Mouse (Mus musculus) intestine, embryonic 16.5 days (tissue): ENCODE data around the gene Creb3l1. TPM values are rescaled to one million over a fixed set of nuclear protein-coding genes. Genes with fewer than 3 reads are reported as not detected.

Source experiments
- ATAC-seq: fragments of 200-750 bp; cut with Nextera tagmentation; 2 replicates; pipeline ENCODE4 v1.8.0; 2017; ENCODE audit warnings: moderate TSS enrichment, moderate library complexity
- H3K27ac ChIP-seq: fragments of 300-500 bp; sonication (generic); 2 replicates; pipeline ENCODE4 v1.5.1; 2014; ENCODE audit warnings: mild to moderate bottlenecking, low read length
- H3K27me3 ChIP-seq: fragments of 300-500 bp; sonication (generic); replicated peaks from 2 replicates; pipeline ENCODE4 v1.6.1; 2014; ENCODE audit warnings: low read length, control low read depth, mixed read lengths; ENCODE audit not compliant: control insufficient read depth, insufficient read depth
- H3K36me3 ChIP-seq: fragments of 300-500 bp; sonication (generic); 2 replicates; pipeline ENCODE4 v1.6.1; 2014; ENCODE audit warnings: low read length, control low read depth; ENCODE audit not compliant: control insufficient read depth, insufficient read depth
- H3K4me1 ChIP-seq: fragments of 300-500 bp; sonication (generic); 2 replicates; pipeline ENCODE4 v1.6.1; 2014; ENCODE audit warnings: low read length, control low read depth, mixed read lengths; ENCODE audit not compliant: control insufficient read depth, insufficient read depth
- H3K4me2 ChIP-seq: fragments of 300-500 bp; sonication (generic); 2 replicates; pipeline ENCODE4 v1.6.1; 2014; ENCODE audit warnings: low read depth, low read length, control low read depth
- H3K4me3 ChIP-seq: fragments of 300-500 bp; sonication (generic); 2 replicates; pipeline ENCODE4 v1.5.1; 2014; ENCODE audit warnings: mild to moderate bottlenecking, low read length
- H3K9ac ChIP-seq: fragments of 300-500 bp; sonication (generic); 2 replicates; pipeline ENCODE4 v1.6.1; 2014; ENCODE audit warnings: low read depth, low read length
- H3K9me3 ChIP-seq: fragments of 300-500 bp; sonication (generic); 2 replicates; pipeline ENCODE4 v1.6.1; 2016; ENCODE audit warnings: low read length, control low read depth; ENCODE audit not compliant: control insufficient read depth
- WGBS: fragments of 180-500 bp; shearing (Covaris S2); extraction: QIAGEN DNeasy Blood & Tissue Kit; methylation state at CpG from one replicate; pipeline ENCODE4 v1.1.7; 2014; 5-methylcytosine and 5-hydroxymethylcytosine counted together
- polyA plus RNA-seq: library from polyadenylated mRNA; unstranded; fragments of >200 nt; fragmentation: Nextera tagmentation; extraction: Ambion mirVana; gene quantifications from 2 replicates; pipeline ENCODE4 v1.2.1, GENCODE M21; 2015

The Creb3l1 gene
- polyA plus RNA-seq, 1 experiment from 2014 or later = 16.6 TPM

DNA sequence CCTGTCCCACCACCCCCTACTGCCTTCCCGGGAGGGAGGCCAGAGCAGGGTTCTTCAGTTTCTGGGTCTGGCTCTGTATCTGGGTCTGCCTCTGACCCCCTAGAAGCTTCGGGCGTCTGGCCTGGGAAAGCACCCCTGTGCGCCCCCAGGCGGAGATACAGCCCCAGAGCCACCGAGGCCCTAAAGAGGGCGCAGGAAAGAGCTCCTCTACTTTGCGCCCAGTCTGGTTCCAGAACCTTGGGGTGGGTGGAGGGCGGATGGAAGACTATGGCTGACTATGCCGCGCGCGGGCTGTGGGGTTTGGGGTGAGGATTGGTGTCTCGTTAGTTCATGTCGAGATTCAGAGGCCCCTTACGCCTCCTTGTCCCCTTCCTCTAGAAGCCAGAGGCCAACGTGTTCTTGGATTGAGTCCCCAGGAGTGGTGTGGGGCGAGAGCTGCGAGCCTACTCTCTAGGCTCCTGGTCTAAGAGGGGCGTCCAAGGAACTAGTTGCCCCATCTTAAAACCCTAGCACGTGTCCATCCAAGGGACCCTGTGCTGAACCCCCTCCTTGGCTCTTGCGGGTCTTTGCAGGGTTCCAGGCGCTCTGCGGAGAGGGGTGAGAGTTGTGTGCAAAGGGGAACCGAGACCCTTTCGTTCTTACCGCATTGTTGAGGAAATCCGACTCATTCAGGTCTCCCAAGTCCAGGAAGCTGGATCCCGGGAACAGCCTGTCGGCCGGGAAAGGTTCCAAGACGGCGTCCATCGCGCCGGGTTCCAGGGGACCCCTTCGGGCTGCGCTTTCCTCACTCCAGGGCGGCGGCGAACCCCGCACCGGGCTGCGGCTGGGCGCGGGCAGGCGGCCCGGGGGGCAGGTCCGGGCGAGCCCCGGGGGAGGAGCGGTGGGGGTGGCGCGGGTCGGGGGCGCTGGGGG, 684 bp downstream of the Creb3l1 start:
- peak overlapping the region; percentile 79 for H3K9ac ChIP-seq
- H3K36me3 ChIP-seq = no peaks in the 10 kb centered on the region
- ATAC-seq = peak; percentile 52
- peak overlapping the region; percentile 98 for H3K4me2 ChIP-seq
- H3K27me3 ChIP-seq = no peaks in the 10 kb centered on the region
- WGBS = 4% methylated on average over 50 of the region's 56 CpGs
- H3K27ac ChIP-seq = peak overlapping the region; percentile 75
- no peaks in the 10 kb centered on the region for H3K9me3 ChIP-seq
- H3K4me3 ChIP-seq = peak overlapping the region; percentile 76
- peaks cover 30% of the 10 kb centered on the region for H3K4me1 ChIP-seq

DNA sequence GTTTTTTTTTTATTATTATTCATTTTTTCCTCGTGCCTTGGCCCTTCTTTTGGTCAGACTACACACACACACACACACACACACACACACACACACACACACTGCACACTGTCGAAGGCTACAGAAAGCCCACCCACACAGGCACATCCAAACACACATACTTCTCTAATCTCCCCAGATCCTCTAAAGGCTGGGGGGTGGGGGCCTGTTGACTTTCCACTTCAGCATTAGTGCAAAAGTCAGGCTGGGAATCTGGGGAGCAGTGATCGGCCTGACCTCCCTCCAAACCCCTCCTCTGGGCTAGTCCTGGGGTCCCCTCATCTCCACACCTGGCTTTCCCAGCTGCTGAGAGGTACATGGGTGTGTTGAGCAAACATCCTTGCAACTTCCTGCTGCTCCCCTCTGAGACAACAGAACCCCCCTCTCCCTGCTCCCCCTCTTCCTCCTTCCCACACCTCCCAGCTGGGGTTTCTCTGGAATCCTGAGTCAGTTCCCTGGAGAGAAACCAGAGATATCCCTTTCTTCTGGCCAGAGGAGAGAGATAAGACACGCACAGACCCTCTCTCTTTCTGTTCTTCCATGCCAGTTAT, 3.5 kb downstream of the Creb3l1 start:
- no peaks in the 10 kb centered on the region for H3K9me3 ChIP-seq
- H3K9ac ChIP-seq = peak overlapping the region; percentile 44; the same call in 1 of the 2 replicates
- no peaks in the 10 kb centered on the region for H3K27me3 ChIP-seq
- H3K4me1 ChIP-seq = peaks cover 43% of the 10 kb centered on the region
- H3K4me2 ChIP-seq = peak overlapping the region; percentile 40
- WGBS = 28% methylated on average over 4 of the region's 4 CpGs
- no peaks in the 10 kb centered on the region for H3K36me3 ChIP-seq
- peak; percentile 47 for ATAC-seq
- H3K4me3 ChIP-seq = peak overlapping the region; percentile 12
- H3K27ac ChIP-seq = peak overlapping the region; percentile 77

DNA sequence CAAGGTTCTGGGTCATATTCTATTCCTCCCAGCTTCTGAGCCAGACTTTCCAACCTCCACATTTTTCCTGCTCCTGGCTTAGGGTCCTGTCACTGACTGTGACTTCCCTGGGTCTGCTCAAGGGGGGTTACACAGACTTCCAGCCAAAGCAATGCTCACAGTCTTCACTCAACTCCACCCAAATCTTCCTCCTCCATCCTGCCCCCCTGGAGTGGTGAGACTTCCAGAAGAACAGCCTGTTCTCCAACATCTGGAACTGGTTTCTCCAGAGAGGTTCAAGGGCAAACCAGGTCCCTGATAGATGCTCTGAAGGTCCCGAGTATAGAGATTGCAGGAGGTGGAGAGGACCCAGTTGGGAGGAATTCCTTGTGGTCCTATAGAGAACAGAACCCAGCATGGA, 6.9 kb downstream of the Creb3l1 start:
- Histone ChIP-seq H3K9ac (no peak overlapping the region), H3K4me3 (no peak overlapping the region), H3K27me3 (no peaks in the 10 kb centered on the region), H3K9me3 (no peaks in the 10 kb centered on the region), H3K4me2 (no peak overlapping the region), H3K27ac (peak overlapping the region; percentile 81), H3K4me1 (peaks cover 49% of the 10 kb centered on the region), H3K36me3 (no peaks in the 10 kb centered on the region)
- no peak for ATAC-seq
- WGBS = 56% methylated on average over 1 of the region's 1 CpGs

DNA sequence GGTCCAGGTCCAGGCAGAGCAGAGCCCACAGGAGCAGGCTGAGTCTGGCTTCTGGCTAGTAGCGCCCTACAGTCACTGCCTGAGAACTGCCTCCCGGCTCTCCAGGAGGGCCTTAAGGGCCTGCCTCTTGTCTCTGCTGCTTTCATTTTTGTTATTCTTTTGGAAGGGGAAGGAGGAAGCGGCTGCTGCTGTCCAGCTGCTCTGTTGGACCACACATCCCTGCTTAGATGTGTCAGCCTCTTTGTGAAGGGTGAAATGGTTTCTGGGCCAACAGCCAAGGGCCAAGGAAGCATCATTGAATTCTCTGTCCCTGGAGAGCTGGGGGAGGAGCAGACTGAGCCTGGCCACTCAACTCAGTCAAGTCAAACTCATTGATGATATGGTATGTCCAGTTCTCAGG, 7.3 kb downstream of the Creb3l1 start:
- H3K36me3 ChIP-seq = no peaks in the 10 kb centered on the region
- no peak overlapping the region for H3K4me3 ChIP-seq
- H3K9me3 ChIP-seq = no peaks in the 10 kb centered on the region
- 32% methylated on average over 3 of the region's 3 CpGs for WGBS
- no peak overlapping the region for H3K9ac ChIP-seq
- peak; percentile 45 for ATAC-seq
- peak overlapping the region; percentile 81 for H3K27ac ChIP-seq
- no peaks in the 10 kb centered on the region for H3K27me3 ChIP-seq
- peaks cover 53% of the 10 kb centered on the region for H3K4me1 ChIP-seq
- H3K4me2 ChIP-seq = peak overlapping the region; percentile 4; the same call in 1 of the 2 replicates

DNA sequence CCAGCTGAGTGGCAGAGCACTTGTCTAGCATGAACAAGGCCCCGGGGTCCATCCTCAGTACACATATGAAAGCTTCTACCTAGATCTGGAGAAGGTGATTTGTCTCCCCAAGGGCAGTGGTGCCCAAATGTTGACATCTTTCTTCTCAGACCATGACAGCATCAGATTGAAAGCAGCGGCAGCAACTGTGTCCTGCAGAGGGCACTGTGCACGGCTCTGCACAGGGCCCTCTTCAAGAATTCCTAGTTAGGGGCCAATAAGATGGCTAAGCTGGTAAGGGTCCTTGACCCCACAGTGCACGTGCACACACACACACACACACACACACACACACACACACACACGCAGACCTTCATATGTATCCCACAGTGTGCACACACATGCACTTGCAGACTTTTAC, 9.4 kb downstream of the Creb3l1 start:
- Histone ChIP-seq H3K27me3 (no peaks in the 10 kb centered on the region), H3K9ac (no peak overlapping the region), H3K36me3 (no peaks in the 10 kb centered on the region), H3K4me2 (no peak overlapping the region), H3K9me3 (no peaks in the 10 kb centered on the region), H3K4me1 (peaks cover 43% of the 10 kb centered on the region), H3K27ac (no peak overlapping the region), H3K4me3 (no peak overlapping the region)
- ATAC-seq = no peak
- WGBS = 88% methylated on average over 5 of the region's 5 CpGs

DNA sequence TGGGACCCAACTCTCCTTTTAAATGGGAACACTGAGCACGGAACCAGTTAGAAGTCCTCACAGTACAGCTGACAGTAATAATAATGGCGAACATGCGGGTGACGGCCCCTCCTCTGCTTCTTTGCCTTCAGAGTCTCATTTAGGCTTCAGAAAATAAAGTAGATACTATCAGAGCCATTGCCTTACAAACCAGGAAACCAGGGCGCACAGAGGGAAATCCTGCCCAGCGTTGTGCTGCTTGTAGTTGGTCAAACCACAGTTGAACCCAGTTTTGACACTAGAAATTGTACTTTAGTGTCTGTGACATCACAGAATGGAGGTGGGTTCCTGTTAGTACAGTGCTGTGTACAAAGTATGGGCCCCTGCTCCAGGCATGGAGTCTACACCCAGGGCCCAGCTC, 10.1 kb downstream of the Creb3l1 start:
- no peaks in the 10 kb centered on the region for H3K36me3 ChIP-seq
- H3K9me3 ChIP-seq = no peaks in the 10 kb centered on the region
- no peak overlapping the region for H3K4me3 ChIP-seq
- peaks cover 37% of the 10 kb centered on the region for H3K4me1 ChIP-seq
- H3K9ac ChIP-seq = no peak overlapping the region
- WGBS = 90% methylated on average over 6 of the region's 6 CpGs
- no peak for ATAC-seq
- no peak overlapping the region for H3K4me2 ChIP-seq
- no peak overlapping the region for H3K27ac ChIP-seq
- H3K27me3 ChIP-seq = no peaks in the 10 kb centered on the region

DNA sequence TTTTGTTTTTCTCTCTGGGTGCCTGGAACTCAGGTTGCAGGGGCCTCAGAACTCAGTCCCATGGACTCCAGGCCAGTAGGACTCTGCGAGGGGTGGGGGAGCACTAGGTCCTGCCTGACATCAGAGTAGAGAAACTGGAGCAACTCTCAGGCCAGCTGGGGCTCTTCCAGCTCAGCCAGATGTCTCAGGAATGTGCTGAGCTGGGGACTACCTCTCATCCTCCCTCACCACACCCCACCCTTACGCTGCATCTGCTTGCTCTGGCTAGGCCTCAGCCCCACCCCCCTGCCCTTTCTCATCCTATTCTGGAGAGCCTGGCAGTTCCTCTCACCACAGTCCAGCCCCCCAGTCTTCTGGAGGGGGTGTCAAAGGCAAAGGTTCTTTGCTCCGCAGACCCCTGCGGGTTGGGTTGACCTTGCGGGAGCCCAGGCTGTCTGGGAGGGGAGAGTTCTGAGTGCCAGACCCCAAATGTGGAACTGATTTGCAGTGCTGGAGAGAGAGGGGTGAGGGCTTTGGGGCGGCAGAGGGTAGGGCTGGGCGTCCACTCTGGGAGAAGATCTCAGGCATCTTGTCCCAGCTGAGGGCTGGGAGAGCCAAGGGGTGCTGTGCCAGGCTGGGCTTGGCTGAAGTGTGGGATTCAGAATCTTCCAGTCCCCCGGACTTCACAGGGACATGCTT, 11.4 kb downstream of the Creb3l1 start:
- Histone ChIP-seq H3K9me3 (no peaks in the 10 kb centered on the region), H3K4me3 (no peak overlapping the region), H3K27ac (peak overlapping the region; percentile 72), H3K27me3 (no peaks in the 10 kb centered on the region), H3K9ac (peak overlapping the region; percentile 33; the same call in 1 of the 2 replicates), H3K4me1 (peaks cover 35% of the 10 kb centered on the region), H3K4me2 (peak overlapping the region; percentile 10), H3K36me3 (no peaks in the 10 kb centered on the region)
- peak; percentile 55 for ATAC-seq
- 33% methylated on average over 8 of the region's 8 CpGs for WGBS

DNA sequence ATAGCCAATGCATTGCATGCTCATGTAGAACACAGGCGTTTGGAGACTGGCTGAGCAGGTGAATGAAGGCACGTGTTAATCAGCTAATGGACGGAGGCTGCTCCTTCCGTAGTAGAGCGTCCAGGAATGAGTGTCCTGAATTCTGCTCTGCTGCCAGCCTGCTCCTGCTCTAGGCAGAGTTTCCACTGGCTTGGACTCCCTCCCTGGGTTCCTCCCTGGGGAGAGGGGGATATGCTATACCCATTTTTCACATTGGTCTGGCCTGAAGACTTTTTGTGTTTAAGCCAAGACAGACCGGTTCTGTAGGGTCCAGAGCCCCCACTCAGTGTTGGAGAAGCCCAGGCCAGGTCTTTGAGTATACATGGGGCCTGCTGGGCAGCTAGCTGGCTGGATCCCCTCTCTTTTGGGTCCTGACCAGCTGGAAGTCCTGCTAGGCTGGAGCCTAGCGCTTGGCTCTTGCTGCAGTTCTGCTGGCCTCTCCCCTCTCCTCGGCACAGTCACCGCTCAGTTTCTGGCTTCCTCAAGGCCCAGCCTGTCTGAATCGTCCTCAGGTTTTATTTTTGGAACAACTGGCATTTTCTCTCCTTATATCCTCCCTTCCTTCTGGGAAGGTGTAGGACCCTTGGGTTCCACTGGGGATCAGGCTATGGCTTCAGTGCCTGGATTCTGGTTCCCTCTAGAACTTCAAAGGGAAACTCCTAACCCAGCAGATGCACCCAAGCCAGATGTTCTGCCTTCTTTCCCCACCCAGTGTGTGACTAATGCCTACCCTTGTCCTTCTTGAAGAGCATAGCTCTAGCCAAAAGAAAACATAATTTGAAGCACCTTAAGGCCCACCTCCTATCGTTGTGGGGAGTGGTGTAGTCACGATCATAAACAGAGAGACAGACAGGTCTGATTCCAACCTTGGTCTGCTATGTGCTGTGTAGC, 12.6 kb downstream of the Creb3l1 start:
- Histone ChIP-seq H3K4me1 (peaks cover 39% of the 10 kb centered on the region), H3K27ac (peak overlapping the region; percentile 47), H3K27me3 (no peaks in the 10 kb centered on the region), H3K36me3 (no peaks in the 10 kb centered on the region), H3K9me3 (no peaks in the 10 kb centered on the region), H3K4me2 (no peak overlapping the region), H3K4me3 (no peak overlapping the region), H3K9ac (no peak overlapping the region)
- ATAC-seq = no peak
- 75% methylated on average over 12 of the region's 12 CpGs for WGBS
